Mouse (Mus musculus) cerebral cortex, adult 2 months (tissue): ENCODE data around the gene Nt5c3b.

ENCODE experiments used
- WGBS: fragments of 180-500 bp; shearing (Covaris S2); methylation state at CpG from one replicate; pipeline ENCODE4 v1.1.7; 2018; 5-methylcytosine and 5-hydroxymethylcytosine counted together

Nt5c3b gene

DNA sequence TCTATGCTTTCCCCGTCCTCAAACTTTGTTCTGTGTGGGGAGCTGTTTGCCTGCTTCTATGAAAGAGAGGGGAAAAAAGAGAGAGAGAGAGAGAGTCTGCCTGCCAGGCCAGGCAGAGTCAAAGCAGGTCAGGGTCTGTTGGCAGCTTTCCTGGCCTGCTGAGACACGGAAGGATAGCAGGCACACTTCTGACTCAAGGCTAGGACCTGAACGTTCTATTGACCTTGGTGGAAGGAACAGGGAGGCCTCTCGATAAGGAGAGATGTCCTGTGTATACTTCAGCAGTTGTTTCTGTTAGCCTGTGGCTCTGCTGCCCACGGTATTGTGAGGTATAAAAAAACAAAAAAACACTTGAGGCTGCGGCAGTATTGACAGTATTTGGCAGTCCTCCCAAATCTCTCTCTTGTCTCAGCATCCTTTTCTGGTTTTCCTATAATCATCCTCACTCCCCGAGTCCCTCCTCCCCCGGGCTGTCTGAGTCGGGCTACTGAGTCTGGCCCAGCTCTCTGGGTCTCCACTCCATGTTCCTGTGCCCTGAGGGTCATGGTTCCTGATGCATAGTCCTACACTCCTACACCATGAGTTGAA lies 12.9 kb downstream of the Nt5c3b start:
- 16% methylated on average over 9 of the region's 9 CpGs for WGBS

DNA sequence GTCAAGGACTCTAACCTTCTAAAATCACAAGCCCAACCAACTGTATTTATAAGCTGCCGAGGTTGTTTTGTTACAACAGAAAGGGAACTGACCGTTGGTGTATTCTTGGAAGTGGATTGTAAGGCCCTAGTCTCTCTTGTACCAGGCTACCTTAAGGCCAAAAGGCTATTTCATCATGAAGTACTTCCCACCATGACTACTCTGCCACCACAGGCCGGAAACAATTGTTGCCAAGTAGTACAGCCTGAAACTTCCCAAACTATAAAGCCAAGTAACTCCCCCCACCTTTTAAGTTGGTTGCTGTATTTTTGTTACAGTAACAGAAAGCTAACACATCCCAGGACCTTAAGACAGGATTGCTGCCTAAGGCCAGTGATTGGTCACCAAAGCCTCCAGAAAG lies 14.8 kb downstream of the Nt5c3b start:
- 91% methylated on average over 3 of the region's 3 CpGs for WGBS

DNA sequence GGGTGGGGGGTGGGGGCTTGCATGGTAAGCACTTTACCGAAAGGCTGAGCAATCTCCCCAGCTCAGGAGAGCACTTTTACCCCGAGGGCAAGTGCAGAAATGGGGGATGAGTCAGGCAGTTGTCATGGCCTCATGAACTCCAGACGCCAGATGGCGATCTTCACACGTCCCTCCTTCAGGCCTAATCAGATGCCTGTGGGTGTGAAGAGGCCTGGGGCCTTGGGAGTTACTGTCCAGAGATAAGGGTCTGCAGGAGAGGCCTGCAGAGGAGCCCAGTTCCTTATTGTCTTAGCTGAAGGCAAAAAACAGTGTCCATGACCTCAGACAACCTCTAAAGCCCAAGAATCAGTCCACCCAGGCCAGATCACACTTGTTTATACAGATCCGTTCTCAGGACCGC lies 15.8 kb downstream of the Nt5c3b start:
- 38% methylated on average over 7 of the region's 7 CpGs for WGBS

DNA sequence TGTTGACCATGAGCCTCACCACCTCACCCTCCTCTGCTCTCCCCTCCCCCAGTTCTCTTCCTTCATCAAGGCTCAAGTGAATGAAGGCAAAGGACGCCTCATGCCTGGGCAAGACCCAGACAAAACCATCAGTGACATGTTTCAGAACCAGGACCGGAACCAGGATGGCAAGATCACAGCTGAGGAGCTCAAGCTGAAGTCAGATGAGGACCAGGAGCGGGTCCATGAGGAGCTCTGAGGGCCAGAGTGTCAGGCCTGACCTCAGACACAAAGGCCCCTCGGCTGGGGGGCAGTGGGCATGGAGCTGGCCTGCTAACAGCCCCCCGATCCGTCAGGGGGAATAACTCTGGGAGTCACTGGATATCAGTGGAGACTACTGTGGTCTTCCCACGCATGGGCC lies 17.8 kb downstream of the Nt5c3b start:
- 94% methylated on average over 7 of the region's 7 CpGs for WGBS

DNA sequence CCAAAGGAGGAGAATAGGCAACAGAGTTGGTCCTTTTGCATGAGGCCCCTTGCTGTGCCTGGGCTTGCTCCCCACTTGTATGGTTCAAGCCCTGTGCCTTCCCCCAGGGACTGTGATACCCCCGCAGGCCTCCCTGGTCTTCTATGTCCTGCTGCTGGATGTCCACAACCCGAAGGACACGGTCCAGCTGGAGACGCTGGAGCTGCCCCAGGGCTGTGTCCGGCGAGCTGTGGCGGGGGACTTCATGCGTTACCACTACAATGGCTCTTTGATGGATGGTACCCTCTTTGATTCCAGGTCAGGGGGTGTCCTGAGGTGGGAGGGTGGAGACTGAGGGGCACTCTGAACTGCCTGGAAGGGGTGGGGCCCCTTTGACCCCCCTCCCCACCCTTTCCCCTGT lies 20.1 kb downstream of the Nt5c3b start:
- 66% methylated on average over 8 of the region's 8 CpGs for WGBS

DNA sequence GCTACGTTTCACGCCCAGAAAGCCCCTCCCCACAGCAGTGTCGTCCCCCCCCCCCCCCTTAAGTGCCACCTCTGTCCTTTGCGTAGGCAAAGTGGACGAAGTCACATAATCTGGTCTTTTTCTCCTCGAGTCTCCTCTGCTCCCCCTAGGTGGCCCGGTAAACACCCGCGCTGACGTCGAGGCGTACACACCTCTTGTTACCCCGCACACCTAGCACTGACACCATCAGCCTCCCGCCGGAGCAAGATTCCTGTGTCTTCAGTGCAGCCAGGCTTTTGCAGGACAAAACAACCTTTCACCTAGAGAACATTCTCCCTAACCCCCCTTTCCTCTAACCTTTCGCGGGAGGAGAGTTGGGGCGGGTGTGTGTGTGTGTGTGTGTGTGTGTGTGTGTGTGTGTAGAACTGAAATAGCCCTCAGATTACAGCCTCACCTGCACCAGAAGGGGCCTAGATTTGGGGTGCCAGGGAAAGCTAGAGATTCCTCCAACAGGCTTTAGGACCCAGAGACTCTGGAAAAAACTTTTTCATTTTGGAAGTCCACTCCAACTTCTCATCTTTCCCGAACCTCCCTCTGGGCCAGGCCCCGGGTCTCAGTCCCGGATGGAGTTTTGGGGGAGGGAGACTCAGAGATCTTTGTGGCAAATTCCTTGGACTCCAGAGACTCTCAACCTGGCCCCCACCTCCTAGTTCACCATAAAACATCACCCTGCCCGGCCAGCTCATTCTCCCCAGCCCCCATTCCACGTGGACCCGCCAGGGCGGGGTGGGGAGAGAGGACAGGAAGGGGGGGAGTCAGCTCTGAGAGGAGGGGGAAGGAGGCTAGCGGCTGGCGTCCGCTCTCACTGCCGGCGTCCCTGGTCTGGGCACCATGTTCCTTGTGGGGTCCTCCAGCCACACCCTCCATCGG lies 26.4 kb downstream of the Nt5c3b start, which contains the start of gene Fkbp10:
Gene Fkbp10 (plus strand): TSS at position 784 of the 909 bp plus-strand sequence.
- WGBS, result 2% methylated on average over 30 of the region's 31 CpGs

DNA sequence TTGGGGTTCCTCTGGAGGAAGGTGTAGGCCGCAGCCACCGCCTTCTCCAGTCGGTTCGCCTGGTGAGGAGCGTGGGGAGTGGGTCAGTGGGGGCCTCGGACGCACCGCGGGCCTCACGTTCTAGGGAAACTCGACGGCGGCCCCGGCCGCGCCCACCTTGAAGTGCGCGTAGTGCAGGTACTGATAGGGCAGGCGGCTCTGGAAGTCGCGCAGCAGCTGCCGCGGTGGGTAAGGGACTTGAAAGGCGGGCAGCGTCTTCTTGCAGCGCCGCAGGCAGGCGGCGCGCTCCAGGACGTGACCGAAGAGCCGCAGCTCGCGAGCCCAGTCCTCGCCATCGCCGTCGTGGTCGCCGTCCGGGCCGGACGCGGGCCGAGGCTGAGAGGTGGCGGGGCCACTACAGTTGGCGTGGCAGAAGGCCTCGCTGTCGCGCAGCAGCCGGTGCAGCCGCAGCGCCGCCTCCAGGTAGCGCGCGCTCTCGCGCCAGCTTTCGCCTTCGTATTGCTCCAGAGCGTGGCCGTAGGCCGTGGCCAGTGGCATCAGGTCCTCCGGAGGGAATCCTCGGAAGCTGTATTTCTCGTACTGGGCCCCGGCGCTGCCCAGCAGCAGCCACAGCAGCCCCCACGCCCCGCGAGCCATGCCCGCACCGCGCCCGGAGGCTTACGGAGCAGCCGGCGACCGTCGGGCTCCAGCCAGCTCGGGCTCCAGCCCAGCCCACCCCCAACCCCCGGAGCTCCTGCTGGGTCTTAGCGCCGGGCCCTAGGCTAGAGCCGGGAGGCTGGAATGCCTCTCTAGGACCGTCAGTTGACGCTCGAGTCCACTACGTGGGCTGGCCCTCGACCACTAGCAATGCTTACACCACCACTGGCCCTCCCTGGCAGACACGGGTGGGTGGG lies 27.3 kb downstream of the Nt5c3b start, which contains the start of gene P3h4:
Gene P3h4 (minus strand): TSS at position 816 of the 893 bp plus-strand sequence.
- 3% methylated on average over 93 of the region's 93 CpGs for WGBS

DNA sequence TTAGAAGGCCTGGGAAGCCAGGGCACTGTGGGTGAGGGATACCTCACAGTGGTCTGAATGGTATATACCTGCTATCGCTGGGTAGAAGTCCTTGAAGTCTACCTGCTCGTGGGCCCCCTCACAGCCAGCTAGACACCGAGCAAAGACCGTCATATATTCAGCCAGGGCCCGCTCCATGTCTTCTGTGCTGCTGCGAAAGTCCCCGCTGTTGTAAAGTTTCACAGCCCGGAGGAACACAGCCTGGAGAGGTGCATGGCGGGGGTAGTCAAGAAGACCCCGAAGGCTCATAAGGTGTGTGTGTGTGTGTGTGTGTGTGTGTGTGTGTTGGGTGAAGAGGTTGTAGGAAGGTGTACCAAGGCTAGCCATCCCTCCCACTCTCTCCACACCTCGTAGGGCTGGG lies 28.1 kb downstream of the Nt5c3b start:
- WGBS, result 83% methylated on average over 11 of the region's 11 CpGs

DNA sequence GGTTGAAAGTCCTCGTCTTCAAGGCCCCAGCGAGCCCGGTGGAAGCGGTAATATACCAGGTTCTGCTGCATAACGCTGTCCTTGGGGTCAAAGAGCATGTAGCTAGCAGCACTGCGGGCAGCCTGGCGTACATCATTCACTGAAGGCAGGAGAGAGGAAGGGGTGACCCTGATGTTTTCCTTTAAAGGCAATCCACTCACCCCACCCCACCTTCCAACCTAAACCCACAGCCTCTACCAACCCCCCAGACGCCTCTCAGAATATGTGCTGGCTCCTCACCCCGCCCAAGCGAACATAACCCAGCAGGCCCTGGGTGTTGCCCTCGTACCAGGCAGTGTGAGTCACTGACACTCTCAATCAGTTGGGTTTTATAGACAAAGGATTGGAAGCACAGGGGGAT lies 29.9 kb downstream of the Nt5c3b start:
- 89% methylated on average over 11 of the region's 11 CpGs for WGBS

DNA sequence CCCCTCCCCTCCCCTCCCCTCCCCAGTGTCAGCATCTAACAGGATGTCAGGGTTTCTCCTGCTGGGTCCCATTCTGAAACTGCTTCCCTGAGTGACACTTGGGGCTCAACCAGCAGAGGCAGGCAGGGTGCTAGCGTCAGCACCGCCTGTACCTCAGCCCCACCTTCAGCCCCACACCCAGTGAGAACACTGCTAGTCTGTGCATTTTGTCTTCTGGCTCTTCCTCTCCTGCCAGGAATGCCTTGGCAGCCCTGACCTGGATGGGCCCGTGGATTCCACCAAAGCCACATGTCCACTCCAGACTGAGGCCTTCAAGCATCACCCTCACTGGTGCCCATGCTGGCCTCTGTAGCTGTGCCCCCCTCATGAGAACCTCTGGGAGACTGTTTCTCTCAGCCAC lies 31.9 kb downstream of the Nt5c3b start:
- 68% methylated on average over 3 of the region's 3 CpGs for WGBS

DNA sequence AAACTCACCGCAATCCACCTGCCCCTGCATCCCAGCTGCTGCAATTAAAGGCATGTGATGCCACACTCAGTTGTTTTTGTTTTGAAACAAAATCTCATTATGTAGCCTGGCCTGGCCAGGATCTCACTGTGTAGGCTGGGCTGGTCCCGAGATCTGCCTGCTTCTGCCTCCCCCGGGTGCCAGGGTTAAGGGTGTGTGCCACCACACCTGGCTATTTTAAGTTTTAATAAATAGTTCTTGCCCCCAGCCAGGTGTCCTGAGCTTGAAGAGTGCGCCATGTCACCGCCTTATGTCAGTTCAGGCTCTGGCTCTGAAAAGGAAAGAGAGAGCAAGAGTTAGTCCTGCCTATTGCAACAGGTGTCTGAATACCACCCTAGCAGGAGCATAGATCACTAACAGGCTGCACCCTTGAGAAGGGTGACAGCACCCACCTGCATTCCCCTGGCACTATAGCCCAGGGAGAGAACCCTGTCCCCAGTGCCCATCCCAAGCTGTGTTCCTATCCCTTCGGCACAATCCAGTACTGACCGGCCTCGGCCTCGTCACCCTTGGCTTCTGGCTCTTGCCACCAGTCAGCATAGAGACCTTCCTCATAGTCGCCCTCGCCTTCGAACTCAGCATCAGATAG lies 32.7 kb downstream of the Nt5c3b start:
- WGBS, result 93% methylated on average over 12 of the region's 12 CpGs

DNA sequence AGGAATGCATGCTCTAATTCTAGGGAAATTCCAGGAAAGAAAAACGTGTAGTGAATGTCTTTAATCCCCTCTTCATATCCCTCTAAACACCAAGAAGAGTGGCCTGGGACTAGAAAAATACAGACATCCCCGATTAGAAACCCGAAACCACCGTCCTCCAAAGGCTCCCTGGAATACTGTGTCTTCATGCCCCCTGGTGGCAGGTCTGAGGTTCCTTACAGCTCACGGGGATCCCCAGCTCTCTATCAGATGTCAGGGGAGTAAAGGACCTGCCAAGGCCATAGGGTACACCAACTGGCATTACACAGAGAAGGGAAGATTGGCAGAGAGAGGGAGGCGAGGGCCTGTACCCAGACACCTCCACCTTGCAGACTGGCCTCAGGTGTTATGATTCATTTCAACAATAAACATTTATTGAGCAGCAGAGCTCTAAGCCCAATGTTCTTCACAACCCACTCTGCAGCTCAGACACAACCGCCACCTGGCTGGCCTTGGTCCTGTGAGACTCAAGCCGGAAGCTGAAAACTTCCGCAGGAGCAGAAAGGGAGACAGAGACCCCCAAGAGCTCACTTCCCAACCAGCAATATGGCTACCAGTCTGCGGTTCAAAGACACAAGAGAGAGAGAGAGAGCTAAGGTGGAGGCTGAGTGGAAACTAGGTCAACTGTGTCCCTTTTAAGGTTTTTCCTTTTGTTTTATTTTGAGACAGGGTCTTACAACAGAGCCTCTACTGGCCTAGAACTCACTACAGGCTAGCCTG lies 33.4 kb downstream of the Nt5c3b start:
- WGBS, result 44% methylated on average over 10 of the region's 10 CpGs

DNA sequence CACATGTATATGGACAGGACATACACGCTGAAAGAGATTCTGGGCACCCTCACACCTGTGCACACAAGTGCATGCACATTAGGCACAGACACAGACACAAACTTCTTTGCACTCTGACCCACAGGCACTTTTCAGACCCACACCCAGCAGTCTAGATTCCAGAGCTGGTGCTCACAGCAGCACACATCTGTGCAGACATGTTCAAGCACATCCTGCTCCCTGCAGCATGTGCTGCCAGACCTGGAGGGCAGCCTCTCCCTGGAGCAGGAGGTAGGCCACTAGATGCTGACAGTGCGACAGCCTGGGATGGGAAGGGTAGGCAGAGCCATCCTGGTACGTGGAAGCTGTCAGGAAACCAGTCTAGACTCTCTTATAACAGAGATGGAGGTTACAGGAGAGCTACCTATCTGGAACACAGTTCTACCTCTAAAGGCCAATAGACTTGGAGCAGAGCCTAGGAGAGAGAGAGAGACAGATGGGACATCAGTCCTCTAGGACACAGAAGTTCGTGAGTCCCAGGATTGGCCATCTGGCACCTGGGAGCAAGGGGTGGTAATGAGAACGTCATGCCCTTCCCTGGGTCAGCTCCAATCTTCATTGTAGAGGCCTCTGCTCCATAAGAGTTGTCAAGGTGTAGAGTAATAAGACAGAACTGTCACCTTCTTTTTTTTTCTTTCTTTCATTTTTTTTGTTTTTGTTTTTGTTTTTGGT lies 34.5 kb downstream of the Nt5c3b start:
- WGBS, result 83% methylated on average over 5 of the region's 5 CpGs

DNA sequence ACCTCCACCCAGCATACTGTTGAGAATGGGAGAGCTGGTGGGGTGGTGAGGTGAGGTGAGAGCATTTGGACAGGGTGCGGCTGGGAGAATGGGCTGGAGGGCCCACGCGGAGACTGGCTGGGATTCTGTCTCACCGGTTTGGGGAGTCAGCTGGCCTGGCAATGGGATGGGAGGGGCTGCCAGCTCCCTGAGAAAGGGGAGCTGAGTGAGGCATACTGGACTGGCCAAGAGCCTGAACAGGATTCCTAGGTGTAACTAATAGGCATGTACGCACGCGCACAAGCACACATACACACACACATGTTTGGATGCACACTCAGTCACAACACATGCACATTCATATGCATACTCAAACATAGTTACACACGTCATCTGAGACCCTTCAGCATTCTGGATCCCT lies 35.3 kb downstream of the Nt5c3b start:
- 89% methylated on average over 8 of the region's 8 CpGs for WGBS

DNA sequence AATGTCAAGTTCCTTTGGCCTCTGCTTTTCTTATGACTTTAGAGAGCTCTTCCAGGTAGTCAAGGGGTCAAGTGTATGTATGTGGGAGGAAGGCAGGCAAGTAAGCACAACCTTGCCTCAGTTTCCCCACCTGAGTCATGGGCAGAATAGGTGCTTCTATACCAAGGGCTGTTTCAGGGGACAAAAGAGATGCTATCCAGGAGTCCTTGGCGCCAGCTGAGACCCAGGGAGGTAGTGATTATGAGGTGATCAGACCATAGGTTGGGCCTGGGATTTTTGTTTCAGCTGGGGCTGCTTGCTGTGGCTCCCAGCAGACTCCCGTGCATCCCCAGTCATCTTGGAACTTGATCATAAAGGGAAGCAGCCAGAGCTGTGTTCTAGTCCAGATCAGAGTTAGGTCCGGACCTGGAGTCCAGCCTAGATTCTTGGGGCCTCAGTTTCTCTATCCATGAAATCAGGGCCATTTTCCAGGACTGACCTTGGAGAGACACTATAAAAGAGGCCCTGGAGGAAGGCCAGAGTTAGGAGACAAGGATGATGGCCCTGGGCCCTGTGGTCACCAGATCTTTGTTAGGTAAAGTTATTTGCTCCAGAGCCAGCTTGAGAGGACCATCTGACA lies 37.0 kb downstream of the Nt5c3b start:
- WGBS, result 95% methylated on average over 3 of the region's 3 CpGs

DNA sequence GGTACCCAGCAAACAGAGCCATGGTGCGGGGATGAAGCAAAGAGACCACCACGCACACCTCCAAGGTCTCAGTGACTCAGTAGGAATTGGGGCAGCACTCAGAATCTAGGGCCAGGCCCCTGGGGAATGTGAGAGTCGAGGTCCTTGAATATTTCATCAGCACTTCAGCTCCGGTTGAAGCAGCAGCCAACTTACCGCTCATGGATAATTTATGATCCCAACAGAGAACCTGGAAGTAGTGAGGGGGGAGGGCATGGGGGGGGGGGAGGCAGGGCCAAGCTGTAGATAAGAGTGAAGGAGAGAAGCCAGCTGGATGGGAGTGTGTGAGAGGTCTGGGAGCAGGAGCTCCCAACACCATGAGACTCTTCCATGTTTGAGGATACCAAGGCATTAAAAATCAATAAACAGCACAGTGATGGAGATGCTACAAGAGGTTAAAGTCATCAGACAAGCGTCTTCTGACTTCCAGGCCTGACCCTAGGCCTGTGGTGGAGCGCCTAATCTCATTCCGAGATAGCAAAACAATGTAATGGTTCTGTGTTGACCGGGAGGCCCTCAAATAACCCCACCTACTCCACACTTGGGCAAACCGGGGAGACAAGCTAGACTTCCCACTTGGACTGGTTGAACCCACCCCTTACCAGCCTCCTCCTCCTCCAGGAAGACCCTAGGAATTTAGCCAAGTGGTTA lies 38.0 kb downstream of the Nt5c3b start:
- 86% methylated on average over 10 of the region's 10 CpGs for WGBS

DNA sequence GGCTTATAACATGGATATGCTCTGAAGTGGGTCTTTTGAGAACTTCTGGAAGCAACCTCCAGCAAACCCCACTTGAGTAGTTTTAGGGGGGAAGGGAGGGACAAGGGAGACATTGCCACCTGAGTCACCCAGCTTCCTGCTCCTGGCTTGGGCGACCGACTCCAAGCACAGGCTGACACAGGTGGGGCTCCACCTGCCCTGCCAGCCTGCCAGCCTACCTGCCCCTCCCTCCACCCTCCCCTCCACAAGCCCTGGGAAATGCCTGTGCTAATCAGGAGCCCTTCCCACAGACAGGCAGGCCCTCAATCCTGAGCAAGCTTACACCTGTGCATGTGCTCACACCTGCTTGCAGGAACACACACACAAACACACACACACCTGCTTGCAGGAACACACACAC lies 38.9 kb downstream of the Nt5c3b start:
- 81% methylated on average over 2 of the region's 2 CpGs for WGBS

DNA sequence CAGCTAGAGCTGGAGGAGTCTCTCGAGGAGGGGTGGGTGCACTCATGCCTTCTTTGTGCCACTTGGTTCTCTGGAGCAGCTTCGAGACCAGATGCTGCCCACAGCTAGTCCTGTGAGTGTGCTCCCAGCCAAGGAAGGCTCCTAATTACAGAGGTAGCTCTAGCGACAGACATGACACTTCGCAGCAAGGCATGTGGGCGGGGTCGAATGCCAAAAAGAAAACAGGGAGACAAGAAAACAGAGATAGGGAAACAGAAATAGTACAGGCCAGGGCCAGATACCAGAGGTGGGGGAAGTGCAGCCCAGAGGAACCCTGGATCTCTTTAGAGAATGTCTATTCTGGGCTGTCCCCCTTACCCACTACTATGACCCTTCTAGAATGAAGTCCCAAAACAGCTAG lies 39.4 kb downstream of the Nt5c3b start:
- 46% methylated on average over 6 of the region's 6 CpGs for WGBS

DNA sequence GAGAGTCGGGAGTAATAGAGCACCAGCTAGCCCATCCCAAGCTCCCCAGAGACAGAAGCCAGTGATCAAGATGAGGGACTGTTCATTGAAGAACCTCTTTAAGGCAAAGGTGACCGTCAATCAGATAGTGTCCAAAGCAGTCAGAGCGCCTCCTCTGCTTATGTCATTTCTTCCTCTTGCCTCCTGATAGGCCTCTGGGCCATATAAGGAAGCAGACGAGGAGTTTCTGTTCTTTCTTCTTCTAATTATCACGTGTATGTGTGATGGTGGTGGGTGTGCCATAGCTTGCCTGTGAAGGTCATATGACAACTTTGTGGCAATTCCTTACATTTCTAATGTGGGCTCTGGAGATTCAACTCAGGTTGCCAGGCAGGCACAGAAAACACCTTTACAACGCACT lies 40.8 kb downstream of the Nt5c3b start:
- WGBS, result 89% methylated on average over 6 of the region's 6 CpGs
